Mouse (Mus musculus) activated CD4-positive, CD25-positive, alpha-beta regulatory T cell, adult 9 weeks (primary cell): ENCODE measurements around the gene Nudt14. TPM values are rescaled to one million over a fixed set of nuclear protein-coding genes. Genes with fewer than 3 reads are reported as not detected.

Experiments
- polyA plus RNA-seq: library from polyadenylated mRNA; unstranded; fragments of 100-300 nt; shearing (Covaris generic); gene quantifications from one replicate; pipeline ENCODE4 v1.2.1, GENCODE M21; 2017

The Nudt14 gene
- 48.1 TPM for polyA plus RNA-seq

GRCm38 (mm10) chr12:112941776-112942713, at the start of gene Nudt14:
Nudt14 (minus strand) TSS chr12:112942124.

GRCm38 (mm10) chr12:112976371-112977073, 34.6 kb upstream of the Nudt14 start, which contains the start of gene Btbd6:
Btbd6 (plus strand) TSS chr12:112976482.

GRCm38 (mm10) chr12:112929562-112930352, 12.2 kb downstream of the Nudt14 start, which contains the start of gene Jag2:
Jag2 (minus strand) TSS chr12:112929776.

Other genes starting within 250 kb of the Nudt14 start
- 2.6 TPM for gene Cep170b, start 221.7 kb downstream of the Nudt14 start, polyA plus RNA-seq
- 5.2 TPM for gene Pld4, start 181.5 kb downstream of the Nudt14 start, polyA plus RNA-seq
- not detected for gene Ahnak2, start 139.5 kb downstream of the Nudt14 start, polyA plus RNA-seq
- gene Clba1, start 133.2 kb downstream of the Nudt14 start, polyA plus RNA-seq: not detected
- gene Cdca4, start 112.7 kb downstream of the Nudt14 start, polyA plus RNA-seq: 89.7 TPM
- gene Gpr132, start 73.9 kb downstream of the Nudt14 start, polyA plus RNA-seq: 32.9 TPM
- gene Jag2, start 12.3 kb downstream of the Nudt14 start, polyA plus RNA-seq: 1.0 TPM
- 7.9 TPM for gene Btbd6, start 34.4 kb upstream of the Nudt14 start, polyA plus RNA-seq
- gene Brf1, start 58.6 kb upstream of the Nudt14 start, polyA plus RNA-seq: 17.5 TPM
- gene Pacs2, start 72.4 kb upstream of the Nudt14 start, polyA plus RNA-seq: 3.6 TPM
- gene Tex22, start 132.4 kb upstream of the Nudt14 start, polyA plus RNA-seq: 0.54 TPM
- gene Mta1, start 156.2 kb upstream of the Nudt14 start, polyA plus RNA-seq: 3.0 TPM
- gene Crip2, start 198.1 kb upstream of the Nudt14 start, polyA plus RNA-seq: 7.3 TPM
- gene Crip1, start 204.2 kb upstream of the Nudt14 start, polyA plus RNA-seq: 1,248 TPM
- gene Tedc1, start 214.3 kb upstream of the Nudt14 start, polyA plus RNA-seq: 8.7 TPM
- not detected for gene Tmem121, start 243.8 kb upstream of the Nudt14 start, polyA plus RNA-seq